Mouse (Mus musculus): ENCODE data around the gene Snrnp35. TPM values are rescaled to one million over a fixed set of nuclear protein-coding genes. Genes with fewer than 3 reads are reported as not detected.

Gene Snrnp35
- polyA plus RNA-seq, 1 experiment = 3.2 TPM

DNA sequence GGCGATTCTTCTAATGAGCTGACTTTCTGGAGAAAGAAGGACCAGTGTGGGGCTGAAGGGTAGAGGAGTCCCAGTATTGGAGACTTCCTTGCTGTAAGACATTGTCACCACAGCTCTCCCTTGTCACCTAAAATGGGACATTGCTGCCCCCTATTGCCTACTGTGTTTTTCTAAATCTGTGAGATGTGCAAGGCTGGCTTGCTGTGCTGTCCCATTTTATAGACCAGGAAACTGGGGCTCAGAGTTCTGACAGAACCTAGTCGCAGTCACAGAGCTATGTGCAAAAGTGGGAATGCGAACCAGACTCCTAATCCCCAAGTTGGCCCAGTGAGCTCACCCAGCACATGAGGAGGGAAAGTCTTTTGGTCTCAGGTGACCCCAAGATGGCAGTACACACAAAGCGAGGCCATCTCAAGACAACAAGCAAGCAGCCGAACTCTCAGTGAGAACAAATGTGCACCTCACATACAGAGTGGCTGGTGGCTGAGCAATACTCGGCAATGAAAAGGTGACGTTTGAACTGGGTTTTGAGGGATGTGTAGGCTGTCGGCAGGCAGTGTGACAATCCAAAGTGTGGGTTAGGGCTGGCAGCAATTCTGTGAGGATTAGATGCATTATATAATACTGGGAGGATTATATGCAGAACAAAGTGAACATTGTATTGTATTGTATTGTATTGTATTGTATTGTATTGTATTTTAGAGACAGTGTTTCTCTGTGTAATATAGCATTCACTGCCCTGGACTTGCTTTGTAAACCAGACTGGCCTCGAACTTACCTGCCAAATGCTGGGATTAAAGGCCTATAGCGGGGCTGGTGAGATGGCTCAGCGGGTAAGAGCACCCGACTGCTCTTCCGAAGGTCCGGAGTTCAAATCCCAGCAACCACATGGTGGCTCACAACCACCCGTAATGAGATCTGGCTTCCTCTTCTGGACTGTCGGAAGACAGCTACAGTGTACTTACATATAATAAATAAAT, 56.2 kb downstream of the Snrnp35 start:
- H3K4me3 ChIP-seq (replicated peaks) = no peak overlapping the region
- no peak for TF ChIP-seq TAL1 (IDR thresholded peaks at IDR 0.05; ENCODE audit: low read length)
- TF ChIP-seq GATA1 (IDR thresholded peaks at IDR 0.05; ENCODE audit: low read length) = no peak
- H3K27me3 ChIP-seq (ENCODE audit: control insufficient read depth) = peaks cover 6% of the 10 kb centered on the region
- H3K9me3 ChIP-seq (ENCODE audit: control insufficient read depth, low read length) = no peaks in the 10 kb centered on the region
- peaks cover 45% of the 10 kb centered on the region for H3K4me1 ChIP-seq (ENCODE audit: control insufficient read depth)
- peaks cover 23% of the 10 kb centered on the region for H3K36me3 ChIP-seq (ENCODE audit: control insufficient read depth)

DNA sequence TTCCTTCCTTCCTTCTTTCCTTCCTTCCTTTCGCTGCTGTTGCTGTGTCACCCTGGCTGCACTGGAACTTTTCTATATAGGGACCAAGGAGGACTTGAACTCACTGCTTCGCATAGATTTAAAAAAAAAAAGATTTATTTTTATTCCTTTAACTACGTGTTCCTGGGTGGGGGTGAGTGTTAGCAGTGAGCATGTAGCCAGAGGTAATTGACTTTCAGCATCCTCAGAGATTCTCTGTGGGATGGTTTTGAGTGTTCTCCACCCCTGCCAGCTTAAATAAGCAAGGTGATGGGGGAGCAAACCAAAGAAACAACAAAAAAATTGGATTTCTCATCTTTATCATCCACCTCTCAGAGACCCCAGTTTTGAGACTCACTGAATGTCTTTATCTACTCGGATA, 57.0 kb downstream of the Snrnp35 start:
- Histone ChIP-seq H3K36me3 (ENCODE audit: control insufficient read depth) (peaks cover 31% of the 10 kb centered on the region), H3K4me1 (ENCODE audit: control insufficient read depth) (peaks cover 44% of the 10 kb centered on the region), H3K9me3 (ENCODE audit: control insufficient read depth, low read length) (no peaks in the 10 kb centered on the region), H3K27me3 (ENCODE audit: control insufficient read depth) (peaks cover 6% of the 10 kb centered on the region), H3K4me3 (replicated peaks) (peak overlapping the region; percentile 97)
- TF ChIP-seq GATA1 (IDR thresholded peaks at IDR 0.05; ENCODE audit: low read length) (no peak), TAL1 (IDR thresholded peaks at IDR 0.05; ENCODE audit: low read length) (no peak)

DNA sequence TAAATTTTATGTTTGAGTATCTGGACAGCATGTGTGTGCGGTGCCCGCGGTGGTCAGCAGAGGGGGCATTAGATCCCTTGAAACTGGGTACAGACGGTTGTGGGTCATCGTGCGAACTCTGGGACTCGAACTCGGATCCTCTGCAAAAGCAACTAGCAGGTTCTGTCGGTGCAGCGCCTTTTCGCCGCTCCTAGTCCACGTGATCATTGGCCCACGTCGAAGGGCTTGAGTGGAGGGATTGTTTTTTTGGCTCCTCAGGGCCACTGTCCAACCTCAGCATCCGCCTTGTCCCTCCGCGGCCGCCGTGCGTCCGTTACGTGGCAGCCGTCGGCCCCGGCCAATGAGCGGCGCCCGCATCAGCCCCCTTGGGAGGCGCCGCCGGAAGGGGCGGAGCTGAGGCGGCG, 57.5 kb downstream of the Snrnp35 start, which contains the start of gene Tmed2:
Gene Tmed2 (plus strand): TSS at position 313 of the 404 bp plus-strand sequence.
- H3K4me1 ChIP-seq (ENCODE audit: control insufficient read depth) = peaks cover 42% of the 10 kb centered on the region
- peaks cover 6% of the 10 kb centered on the region for H3K27me3 ChIP-seq (ENCODE audit: control insufficient read depth)
- peak within 1 kb of the TSS; percentile 97 for H3K4me3 ChIP-seq (replicated peaks)
- H3K9me3 ChIP-seq (ENCODE audit: control insufficient read depth, low read length) = no peaks in the 10 kb centered on the region
- TF ChIP-seq GATA1 (IDR thresholded peaks at IDR 0.05; ENCODE audit: low read length) (no peak), TAL1 (IDR thresholded peaks at IDR 0.05; ENCODE audit: low read length) (no peak)
- H3K36me3 ChIP-seq (ENCODE audit: control insufficient read depth) = peaks cover 36% of the 10 kb centered on the region

Other genes with a start within 250 kb of the Snrnp35 start
- gene Pitpnm2, start 233.4 kb upstream of the Snrnp35 start, polyA plus RNA-seq (2012) = 0.37 and 0.38 TPM in 2 replicates
- 0.28 and 0.32 TPM in 2 replicates for gene Mphosph9, start 155.2 kb upstream of the Snrnp35 start, polyA plus RNA-seq (2012)
- 0.24 and 0.36 TPM in 2 replicates for gene 2810006K23Rik, start 155.0 kb upstream of the Snrnp35 start, polyA plus RNA-seq (2012)
- 16.1 and 20.1 TPM in 2 replicates for gene Cdk2ap1, start 120.1 kb upstream of the Snrnp35 start, polyA plus RNA-seq (2012)
- gene Sbno1, start 57.1 kb upstream of the Snrnp35 start, polyA plus RNA-seq (2012) = 0.28 and 0.32 TPM in 2 replicates
- 34.4 and 36.1 TPM in 2 replicates for gene Kmt5a, start 43.2 kb upstream of the Snrnp35 start, polyA plus RNA-seq (2012)
- gene Rilpl2, start 4.8 kb upstream of the Snrnp35 start, polyA plus RNA-seq (2012) = 0.32 and 0.34 TPM in 2 replicates
- 0.02 and 0.06 TPM in 2 replicates for gene Rilpl1, start 48.3 kb downstream of the Snrnp35 start, polyA plus RNA-seq (2012)
- gene Tmed2, start 57.6 kb downstream of the Snrnp35 start, polyA plus RNA-seq (2012) = 11.7 and 17.6 TPM in 2 replicates
- gene Ddx55, start 69.7 kb downstream of the Snrnp35 start, polyA plus RNA-seq (2012) = 0.84 and 0.94 TPM in 2 replicates
- 0.41 and 0.57 TPM in 2 replicates for gene Eif2b1, start 96.0 kb downstream of the Snrnp35 start, polyA plus RNA-seq (2012)
- 0.27 and 0.28 TPM in 2 replicates for gene Gtf2h3, start 96.0 kb downstream of the Snrnp35 start, polyA plus RNA-seq (2012)
- 0.63 and 0.65 TPM in 2 replicates for gene Atp6v0a2, start 145.4 kb downstream of the Snrnp35 start, polyA plus RNA-seq (2012)
- gene Dnah10, start 242.0 kb downstream of the Snrnp35 start, polyA plus RNA-seq (2012) = 0.04 and 0.09 TPM in 2 replicates

Data from erythroblast, embryonic 14.5 days (primary cell).